Mouse (Mus musculus): ENCODE data around the gene Cyp2g1.
"Not testable (repeated sequence)": the region's sequence is repeated elsewhere in the genome, so short reads cannot be mapped to it uniquely, and the experiment has no call there.

Cyp2g1 gene

DNA sequence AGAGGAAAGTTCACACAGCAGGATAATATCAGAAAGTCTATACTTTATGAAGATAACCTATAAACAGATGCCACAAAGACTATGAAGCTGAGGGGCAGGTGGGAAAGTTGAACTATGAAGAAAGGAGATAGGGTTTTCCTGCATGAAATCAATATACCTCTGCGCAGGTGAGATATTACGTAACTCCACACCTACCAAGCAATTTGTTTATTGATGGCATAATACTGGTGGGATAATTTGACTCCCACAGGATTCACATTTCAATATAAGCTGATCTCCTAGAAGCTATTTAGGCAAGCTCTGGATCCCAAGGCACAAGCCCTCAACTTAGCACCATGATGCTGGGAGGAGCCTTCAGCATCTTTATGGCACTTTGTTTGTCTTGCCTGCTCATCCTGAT, at the start of gene Cyp2g1:
Gene Cyp2g1 (plus strand): TSS at position 301 of the 400 bp plus-strand sequence.
- DNase-seq: no peak

DNA sequence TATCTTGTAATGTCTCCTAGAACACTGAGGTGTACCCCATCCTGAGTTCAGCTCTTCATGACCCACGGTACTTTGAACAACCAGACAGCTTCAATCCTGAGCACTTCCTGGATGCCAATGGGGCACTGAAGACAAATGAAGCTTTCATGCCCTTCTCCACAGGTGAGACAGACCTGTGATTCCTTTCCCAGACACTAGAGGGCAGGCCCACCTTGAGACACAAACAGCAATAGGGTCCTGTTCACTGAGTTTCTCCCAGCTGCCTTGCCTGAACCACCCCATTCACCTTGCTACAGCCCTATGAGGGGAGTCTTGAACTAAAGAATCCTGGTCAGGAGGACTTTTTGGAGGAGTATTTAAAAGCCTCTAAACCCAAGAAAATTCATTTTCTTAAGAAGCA, 41.6 kb upstream of the Cyp2g1 start:
- no peak for DNase-seq

DNA sequence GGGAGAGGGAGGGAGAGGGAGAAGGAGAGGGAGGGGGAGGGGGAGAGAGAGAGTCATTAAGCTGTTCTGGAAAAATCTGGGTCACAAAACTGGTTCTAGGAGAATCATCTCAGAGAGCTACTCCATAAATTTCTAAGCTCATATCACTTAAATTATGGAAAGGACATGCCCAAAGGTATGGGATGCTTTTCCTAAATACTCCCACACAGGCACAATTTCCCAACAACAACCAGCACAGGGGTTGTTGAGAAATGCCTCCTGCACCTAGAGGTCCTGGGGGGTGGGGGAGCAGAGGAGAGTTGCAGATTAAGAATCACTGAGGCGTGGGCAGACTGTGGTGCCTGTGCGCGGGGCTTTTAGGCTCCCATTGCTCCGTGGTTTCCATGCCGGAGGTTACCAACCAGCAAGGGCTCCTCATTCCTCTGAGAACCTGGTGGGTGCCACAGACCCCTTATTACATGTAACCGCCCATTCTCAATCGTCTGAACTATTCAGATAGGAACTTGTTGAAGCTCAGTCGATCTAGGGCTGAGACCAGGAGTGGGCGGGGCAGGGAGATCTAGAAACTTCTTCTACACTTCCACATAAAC, 38.7 kb upstream of the Cyp2g1 start:
- DNase-seq: no peak

DNA sequence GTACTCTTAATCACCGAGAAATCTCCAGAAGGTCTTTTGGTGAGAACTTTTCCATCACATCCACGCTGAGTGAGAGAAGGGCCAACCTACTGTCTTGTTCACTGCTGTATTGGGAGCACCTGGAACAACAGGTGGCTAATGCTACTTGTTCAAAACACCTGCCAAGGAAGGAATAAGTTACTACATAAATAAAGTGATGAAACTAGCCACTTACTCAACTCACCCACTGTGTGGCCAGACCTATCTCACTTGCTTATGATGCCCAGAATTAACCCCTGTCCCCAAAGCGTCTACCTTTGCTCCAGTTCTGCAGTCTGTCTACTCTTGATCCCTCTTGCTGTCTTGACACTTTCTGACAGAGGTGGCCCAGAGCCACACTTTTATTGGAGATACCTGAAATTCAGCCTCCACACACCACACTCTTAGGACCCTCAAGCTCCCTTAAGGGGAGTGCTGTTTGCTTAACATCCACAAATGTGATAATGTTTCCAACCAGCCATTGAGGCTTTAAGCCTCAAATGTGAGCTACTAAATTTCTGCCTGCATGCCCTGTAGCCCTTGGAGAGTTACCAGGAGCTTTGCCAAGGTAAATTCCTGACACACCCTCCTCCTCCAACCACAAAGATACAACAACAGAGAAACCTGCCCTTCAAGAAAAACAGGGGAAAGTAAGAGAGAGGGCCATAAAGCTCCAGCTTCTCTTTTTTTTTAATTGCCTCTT, 35.7 kb upstream of the Cyp2g1 start:
- no peak for DNase-seq

DNA sequence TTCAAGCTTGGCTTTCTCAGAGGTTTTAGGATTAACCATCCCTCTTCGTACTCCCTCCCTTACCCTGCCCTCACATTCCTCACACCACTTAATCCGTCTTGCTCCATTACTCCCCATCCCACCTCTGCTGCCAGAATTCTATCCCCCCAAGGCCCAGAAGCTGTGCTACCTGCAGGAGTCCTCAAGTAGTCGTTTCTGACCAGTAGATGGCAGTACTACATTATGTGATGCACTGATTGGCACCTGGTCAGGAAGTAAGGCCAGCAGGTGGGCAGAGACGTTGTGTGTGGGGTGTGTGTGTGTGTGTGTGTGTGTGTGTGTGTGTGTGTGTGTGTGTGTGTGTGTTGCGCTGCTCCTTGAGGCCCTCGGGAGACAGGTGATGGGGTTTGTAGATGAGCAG, 32.8 kb upstream of the Cyp2g1 start:
- DNase-seq: no peak

DNA sequence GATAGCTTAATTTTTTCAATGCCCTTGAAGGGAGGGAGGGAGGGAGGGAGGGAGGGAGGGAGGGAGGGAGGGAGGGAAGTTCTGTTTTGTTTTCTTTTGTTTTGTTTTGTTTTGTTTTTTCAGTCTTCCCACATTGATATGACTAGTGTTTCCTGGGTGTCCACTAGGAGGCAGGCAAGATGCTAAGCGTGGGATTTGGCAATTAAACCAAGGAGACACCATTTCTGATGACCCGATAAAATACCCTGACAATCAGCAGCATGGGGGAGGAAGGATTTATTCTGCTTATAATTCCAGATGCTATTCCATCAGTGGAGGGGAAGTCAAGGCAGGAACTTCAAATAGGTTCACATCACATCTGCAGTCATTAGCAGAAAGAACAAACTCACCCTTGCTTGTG, 30.9 kb upstream of the Cyp2g1 start:
- no peak for DNase-seq

DNA sequence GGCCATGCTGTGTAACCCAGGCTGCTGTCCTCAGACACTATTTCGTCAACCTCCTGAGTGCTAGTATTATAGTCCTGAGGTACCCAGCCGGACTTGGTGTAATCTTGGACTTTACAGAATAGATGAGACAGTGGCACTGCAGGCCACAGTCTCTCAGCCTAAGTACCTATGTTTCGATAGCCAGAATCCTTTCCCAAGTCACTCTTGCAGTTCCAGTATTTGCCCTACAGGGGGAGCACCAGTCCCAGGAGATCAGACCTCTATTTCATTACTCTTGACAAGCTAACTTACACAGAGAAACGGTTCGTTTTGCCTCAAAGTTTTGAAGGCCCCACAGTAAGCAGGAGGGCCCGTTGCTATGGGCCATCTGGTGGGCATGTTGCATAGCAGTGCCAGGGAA, 30.2 kb upstream of the Cyp2g1 start:
- peak; percentile 12 for DNase-seq

DNA sequence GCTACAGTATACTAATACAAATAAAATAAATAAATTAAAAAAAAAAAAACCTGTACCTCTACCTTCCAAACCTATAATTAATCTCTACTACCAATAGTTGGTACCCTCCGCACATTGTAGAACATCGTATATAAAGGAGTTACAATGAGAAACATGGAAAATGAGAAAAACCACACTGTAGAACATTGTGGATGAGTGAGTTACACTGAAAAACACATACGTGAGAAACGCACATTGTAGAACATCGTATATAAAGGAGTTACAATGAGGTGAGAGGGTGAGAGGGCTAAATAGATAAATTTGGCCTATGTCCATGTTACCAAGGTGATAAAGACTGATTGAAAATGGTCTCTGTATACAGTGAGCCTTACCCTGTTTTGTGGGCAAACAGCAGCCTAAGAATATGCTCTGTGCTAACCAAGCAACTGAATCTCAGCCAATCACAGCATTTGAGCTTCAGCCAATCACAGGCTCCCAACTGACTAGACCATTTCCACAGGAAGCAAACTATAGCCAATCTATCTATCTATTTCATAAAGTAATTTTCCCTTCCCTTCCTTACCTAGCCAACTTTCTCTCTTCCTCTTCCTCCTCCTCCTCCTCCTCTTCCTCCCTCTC, 28.8 kb upstream of the Cyp2g1 start:
- DNase-seq: no peak

DNA sequence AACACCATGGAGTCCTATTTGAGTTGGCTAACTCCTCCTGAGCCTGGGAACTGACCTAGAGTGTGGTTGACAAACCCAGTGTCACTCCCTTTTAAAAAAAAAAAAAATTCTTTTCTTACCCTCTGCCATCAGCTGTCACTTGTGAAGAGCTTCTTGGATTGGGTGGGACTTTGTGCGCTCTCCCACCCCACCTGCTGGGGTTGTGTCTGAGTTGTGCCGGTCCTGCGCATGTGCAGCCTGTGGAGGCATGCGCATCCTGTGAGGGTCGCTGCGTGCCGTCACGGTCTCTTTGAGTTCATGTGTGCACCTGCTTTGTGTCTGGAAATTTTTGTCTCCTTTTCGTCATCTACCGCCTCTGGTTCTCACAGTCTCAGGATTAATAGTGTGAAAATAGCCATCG, 28.2 kb upstream of the Cyp2g1 start:
- DNase-seq: no peak

DNA sequence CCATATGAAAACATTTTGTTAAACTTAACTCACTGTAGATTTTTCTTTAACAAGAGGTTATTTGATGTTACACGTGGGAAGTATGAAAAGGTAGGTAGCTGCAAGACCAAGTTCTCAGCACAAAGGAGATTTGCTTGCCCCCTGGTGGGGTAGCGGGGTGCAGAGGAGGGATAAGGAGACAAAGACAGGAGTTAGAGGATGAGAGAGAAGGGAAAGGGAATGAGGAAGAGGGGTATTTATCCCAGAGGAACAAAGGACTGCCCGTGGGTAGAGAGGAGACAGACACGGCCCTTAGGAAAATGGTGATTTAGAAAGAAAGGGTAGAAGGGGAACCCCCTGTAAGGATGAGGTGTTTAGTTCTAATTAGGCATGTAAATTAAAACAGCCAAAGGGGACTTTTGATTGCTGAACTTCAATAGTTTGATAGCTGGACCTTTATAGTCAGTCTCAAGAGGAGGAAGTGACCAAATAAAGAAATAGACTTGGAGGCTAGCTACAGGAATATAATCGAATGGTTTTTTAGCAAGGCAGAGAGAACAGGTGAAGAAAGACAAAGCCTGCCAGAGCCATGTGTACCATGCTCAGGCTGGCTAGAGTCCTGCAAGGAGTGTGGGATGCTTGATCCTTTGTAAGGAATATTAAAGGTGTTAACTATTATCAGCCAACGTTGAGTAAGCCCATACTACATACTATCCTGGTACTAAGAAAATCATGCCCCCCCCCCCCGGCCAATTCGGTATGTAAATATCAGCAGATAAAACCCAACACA, 27.5 kb upstream of the Cyp2g1 start:
- no peak for DNase-seq

DNA sequence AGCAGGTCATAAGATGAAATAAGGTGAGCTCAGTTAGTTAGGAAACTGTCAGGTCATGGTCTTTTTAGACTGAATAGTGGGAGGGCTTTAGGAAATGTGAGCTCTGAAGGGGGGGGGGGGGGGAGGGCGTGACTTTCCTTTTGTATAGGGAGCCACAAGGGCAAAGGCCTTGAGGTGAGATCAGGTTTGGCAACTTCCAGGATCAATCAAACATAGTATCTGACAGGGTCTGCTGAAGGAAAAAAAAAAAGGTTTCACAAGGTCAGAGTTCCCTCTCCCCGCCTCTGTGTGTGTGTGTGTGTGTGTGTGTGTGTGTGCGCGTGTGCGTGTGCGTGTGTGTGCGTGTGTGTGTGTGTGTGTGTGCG, 26.9 kb upstream of the Cyp2g1 start:
- DNase-seq: no peak

DNA sequence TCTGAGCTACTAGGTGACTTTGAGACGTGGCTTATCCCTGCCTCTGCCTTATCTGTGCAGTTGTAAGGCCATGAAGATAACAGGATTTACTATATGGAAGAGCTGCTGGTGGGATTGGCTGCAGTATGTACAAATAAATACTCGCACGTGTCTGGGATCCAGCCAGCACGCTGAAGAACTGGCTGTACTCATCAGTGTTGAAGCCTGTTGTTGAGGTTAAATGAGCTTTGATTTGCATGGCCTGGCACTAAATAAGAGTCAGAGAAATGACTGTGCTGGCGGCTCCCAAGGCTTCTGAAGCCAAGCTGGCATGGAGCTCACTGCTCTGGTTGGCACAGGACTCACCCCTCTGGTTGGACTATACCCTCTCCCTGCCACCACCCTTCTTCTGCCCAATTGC, 25.5 kb upstream of the Cyp2g1 start:
- peak; percentile 4 for DNase-seq

DNA sequence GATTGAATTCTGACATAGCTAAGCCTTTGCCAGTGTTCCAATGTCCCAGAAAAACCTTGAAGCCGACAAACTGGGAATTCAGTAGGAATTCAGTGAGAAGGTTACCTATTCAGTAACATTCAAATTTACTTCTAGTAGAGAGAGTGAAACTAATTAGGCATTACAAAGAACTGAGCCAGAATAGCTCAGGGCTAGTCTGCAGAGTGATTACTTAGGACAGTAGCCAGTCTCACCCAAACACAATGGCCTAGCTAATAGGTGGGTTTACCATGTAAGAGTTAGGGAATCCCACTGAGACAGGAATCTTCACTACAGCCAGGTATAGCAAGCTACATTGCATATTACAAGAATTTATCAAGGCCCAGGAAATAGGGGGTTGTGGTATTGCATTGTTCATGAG, 22.7 kb upstream of the Cyp2g1 start:
- not testable (repeated sequence) for DNase-seq

DNA sequence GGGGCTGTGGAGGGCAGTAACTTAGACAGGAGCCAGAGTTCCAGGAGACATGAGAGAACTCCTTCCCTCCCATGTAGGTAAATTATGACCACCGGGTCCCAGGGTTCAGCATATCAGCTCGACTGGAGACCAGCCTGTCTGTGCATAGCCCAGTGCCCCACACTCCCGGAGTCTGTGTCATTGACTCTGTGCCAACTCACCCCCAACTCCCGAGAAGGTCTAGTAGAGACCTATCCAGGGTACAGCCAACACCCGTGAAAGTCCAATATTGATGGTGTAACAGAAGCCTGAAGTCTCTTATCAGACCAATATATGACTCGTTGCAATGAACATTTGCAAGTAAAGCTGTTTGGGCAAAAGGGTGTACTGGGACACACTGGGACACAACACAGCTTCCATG, 18.7 kb upstream of the Cyp2g1 start:
- no peak for DNase-seq

DNA sequence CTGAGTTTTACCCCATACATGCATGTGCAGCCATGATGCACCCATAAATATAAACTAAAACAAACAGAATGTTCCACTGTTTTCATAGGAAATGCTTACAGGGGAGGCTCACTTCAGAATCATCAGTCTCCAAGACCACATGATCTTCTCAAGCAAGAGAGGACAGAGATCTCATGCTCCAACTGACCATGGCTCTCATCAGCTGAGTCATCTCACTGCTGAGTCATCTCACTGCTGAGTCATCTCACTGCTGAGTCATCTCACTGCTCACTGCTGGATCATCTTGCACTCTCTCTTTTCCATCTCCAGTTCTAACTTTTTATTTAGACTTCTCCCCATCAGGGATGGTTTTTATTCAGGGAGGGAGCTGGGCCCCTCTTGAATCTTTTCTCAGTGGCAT, 8.6 kb upstream of the Cyp2g1 start:
- no peak for DNase-seq

DNA sequence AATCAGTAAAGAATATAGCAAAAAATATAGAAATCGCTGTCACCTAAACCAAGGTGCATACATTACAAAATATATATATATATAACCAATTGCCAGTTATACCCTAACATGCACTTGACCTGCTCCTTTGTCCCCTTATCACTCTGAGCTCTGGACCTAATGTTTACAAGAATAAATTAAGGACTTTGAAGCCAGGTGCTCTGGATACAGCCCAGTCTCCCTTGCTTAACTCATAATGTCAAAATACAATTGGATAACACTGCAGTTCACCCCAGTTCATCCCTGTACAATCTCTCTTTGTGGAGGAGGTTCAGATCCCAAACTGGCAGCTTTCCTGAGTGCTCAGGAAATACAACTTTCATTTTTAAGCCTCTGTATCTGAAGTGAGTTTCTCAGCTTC, 7.7 kb upstream of the Cyp2g1 start:
- no peak for DNase-seq

DNA sequence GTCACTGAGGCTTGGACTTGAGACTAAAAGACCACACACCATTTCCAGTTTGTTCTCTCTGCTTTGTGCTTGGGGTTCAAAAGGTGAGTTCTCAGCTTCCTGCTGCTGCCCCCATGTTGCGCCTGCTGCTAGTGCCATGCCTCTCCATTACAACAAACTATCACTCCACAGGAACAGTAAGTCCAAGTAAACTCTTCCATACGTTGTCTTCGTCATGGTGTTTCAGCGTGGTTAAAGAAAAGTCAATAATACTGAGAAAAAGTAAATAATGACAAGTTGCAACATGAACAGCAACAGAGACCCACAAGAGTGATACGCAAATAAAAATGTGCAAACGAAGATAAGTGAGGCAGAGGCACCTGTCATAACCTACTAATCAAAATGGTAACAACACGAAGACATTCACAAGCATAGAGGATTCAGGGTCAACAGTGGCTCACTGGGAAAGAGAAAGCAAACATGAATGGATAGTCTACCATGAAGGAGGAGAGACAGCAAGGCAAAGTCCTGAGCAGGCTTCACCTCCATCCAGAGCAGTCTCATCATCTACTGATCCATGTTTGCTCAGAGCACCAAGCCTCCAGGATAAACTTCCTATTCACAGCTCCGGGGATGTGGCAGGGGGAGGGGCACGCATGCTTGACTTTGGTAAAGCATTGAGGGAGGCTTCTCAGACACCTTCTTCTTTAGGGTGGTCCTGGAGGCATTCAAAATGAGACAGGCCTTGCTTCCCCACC, 23.0 kb downstream of the Cyp2g1 start:
- DNase-seq: not testable (repeated sequence)

DNA sequence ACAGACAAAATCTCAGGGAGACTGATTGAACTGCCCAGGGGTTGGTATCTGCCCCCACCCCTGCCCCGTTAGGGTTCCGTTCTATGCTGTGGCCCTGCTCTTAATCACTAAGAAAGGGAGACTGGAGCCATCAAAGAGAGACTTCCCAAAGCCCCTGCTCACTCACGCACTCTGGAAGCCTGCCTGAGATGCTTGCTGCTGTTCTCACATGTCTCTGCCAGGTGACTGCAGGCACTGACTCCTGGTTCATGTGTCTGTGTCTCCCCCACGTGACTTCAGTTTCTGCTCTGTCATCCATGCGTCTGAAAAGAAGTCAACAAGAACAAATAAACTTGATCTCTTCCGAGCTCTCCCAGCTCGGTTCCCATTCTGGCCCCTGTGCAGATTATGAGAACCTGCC, 24.0 kb downstream of the Cyp2g1 start:
- DNase-seq: not testable (repeated sequence)

DNA sequence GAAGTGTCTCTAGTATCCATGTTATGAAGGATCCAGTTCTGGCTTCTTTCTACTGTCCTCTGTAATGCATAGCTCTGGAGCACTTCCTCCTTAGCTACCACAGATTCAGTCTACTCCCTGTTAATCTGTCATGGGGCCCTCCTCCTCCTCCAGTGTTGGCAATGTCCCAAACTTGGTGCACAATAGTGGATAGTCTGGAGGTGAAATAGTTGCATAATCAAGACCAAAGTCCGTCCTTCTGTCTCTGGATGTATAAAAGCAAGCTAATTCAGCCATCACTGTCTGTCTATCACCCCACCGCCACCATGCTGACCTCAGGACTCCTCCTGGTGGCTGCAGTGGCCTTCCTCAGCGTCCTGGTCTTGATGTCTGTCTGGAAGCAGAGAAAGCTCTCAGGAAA, 26.4 kb downstream of the Cyp2g1 start, which contains the start of gene Cyp2a5:
Gene Cyp2a5 (plus strand): TSS at position 247 of the 400 bp plus-strand sequence.
- DNase-seq: not testable (repeated sequence)

DNA sequence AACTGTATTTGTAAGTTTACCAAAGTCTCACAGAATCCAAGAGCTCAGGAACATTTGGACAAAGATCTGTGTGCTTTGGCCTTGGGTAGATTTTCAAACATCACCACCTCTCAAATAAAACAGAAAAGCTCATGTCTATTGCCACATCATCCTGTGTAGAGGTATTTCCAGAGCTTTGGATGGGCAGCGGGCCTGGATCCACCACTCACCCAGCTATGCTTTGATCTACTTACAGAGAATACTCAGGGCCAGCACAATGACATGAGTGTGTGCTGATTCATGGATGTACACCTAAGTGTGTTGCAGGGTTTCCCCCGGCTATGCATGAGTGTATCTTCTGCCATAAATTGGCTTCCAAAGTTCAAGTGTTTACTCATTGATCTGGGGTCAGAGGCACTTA, 34.7 kb downstream of the Cyp2g1 start:
- not testable (repeated sequence) for DNase-seq

DNA sequence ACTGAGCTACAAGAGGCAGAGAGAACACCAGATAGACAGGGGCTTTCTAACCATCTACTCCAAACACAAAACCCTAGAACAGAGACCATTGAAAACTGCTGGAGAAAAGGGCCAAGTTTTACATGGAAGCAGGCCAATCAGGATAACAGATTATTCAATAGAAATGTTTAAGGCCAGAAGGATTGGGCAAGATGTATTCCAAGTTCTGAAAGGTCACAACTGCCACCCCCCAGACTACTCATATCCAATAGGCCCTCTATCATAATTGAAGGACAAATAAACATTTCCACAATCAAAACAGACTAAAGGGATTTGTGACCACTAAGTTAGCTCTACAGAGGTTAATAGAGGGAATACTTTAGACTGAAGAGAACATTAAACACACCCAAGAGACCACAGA, 41.4 kb downstream of the Cyp2g1 start:
- not testable (repeated sequence) for DNase-seq

All from cerebellum, adult 9-10 months (tissue).